Mouse (Mus musculus): ENCODE measurements at regions not wholly inside any gene's neighbourhood (a gene's known extent, or its start where the extent isn't known, plus 50 kb on each side); places are given as distances from the start of the nearest gene placed in this dataset.

DNA sequence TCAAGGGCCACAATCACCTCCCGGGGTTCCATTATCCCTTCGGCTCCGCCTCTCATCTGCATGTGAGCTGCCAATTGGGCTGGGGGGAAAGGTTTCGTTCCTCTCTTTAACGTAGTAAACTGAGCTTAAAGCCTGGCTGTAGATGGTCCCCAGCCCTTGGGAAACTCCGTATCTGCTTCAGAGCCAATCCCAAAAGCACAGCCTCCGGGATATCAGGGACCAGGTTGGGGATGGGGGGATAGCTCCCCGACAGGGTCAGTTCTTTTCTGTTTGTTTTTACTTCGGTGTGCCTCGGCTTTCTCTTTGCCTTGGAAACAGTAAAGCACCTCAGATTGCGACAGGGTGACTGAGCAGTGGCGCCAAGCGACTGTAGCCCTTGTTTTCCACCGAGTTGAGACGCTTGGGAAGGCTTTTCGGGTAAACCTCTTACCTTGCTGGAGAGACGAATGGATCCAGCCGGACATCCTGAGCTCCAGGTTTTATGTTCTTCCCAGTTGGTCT lies 64.5 kb downstream of the Tfap2c start:
- DNase-seq, result no peak

DNA sequence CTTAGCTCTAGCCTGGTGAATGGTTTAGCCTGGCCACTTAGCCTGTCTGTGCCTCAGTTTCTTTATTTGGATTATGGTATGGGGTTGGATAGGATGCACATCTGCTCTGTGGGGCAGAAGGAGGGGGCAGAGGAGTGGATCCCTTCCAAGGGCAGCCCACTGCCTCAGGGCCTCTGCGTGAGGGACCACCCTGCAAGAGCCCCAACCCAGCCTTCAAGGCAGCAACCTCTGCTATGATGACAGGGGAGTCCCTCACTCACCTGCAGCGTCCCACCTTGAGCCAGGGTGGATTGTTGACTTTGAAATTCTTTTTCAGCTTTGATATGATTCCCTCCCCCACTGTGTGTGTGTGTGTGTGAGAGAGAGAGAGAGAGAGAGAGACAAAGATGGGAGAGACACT lies 65.8 kb downstream of the Tfap2c start:
- DNase-seq, result no peak

- no peak for DNase-seq
Observed at GRCm38 (mm10) chr2:172615582-172615981, 66.2 kb downstream of the Tfap2c start.

DNA sequence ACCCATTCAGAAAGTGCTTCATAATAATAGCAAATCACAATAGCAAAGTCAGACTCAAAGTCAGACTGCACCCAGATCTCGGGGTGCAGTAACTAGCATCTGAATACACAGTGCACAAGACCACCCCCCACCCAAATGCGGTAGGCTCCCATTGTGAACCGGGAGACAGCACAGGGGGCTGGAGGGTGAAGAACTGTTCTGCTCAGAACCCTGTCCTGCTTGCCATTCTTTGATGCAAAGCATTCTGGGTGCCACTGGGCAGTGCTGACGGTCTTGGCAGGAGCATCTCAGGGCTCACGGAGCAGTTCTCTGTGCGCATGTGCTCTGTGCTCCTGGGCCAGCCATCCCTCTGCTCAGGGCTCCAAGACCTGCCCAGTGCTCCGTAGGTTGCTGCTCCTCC lies 69.8 kb downstream of the Tfap2c start:
- no peak for DNase-seq

DNA sequence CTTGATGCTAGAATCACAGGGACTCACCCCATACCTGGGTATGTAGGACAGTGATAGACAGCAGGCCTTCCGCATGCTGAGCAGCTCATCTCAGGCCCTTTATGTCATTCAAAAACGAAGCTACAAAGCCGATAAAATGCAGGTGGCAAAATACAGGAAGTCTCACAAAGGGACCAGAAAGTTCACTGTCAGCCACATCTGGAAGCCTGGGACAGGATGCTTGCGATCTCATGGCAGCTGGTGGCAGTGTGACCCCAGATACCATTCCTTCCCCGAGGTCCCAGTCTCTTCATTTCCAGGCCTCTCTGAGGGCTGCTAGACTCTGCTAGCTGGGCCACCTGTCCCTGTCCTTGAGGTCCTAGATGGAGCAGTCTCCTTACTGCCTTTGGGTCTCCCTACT lies 70.6 kb downstream of the Tfap2c start:
- DNase-seq, result peak; percentile 68

GRCm38 (mm10) chr2:172623707-172624106 lies 74.3 kb downstream of the Tfap2c start:
- no peak for DNase-seq

DNA sequence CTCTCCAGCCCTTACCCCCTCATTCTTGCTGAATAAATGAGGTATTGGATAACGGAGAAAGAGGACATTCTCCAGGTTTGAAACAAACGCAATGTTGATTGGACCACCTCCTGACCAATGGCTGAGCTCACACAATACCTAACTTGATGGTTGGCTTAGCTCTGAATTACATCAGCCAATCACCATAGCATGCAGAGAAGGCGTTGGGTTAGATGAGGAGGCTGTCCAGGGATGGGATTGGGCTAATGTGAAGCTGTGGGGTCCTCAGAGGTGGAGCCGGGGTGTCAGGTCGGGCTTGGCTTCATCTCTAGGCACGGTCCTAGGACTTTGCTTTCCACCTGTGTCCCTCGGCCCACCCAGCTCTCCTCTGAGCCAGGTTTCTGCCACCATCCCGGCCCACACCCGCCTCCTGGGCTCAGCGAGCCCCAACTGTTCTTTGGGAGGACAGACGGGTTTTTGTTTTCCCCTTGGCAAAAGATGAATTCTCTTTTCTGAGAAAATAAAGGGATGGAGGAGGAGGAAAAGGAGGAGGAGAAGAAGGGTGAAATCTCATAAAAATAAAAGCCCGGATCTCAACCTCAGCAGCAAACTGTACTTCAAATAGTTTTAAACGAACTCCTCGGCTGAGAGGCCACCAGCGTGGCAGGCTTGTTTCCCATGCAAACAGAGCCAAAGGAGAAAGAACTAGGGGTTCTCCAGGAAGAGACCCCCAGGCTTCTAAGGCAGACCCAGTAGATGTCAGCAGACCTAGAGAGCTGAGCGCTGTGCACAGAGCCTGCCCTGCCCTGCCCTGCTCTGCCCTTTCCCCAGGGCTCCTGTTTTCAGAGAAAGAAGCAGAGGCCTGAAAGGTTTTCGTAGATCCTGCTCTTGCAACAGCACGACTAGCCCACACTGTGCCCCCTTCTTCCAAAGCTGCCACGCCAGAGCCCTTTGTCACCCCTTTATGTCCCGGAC lies 78.2 kb downstream of the Tfap2c start:
- no peak for DNase-seq

- no peak for DNase-seq
Observed at GRCm38 (mm10) chr2:172630333-172630732, 80.9 kb downstream of the Tfap2c start.

- DNase-seq, result no peak
Observed at GRCm38 (mm10) chr2:172642616-172643015, 93.2 kb downstream of the Tfap2c start.

DNA sequence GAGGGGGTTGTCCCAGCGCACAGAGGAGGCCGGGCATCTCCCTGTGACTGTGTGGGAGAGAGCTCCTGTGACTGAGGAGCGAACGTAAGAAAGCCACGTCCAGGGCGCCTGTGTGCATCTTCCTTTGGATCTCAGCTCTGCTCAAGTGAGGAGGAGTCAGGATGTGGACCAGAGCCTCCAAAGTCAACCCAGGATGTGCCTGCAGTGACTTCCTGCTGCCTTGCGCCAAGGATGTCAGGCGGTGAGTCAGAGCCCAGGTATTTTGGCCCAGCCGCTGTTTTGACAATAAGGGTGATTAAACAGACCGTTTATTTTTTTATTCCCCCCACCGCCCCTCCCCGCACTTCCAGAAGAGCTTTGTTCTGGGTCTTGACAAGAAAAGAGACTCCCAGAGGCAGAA lies 94.5 kb downstream of the Tfap2c start:
- no peak for DNase-seq

DNA sequence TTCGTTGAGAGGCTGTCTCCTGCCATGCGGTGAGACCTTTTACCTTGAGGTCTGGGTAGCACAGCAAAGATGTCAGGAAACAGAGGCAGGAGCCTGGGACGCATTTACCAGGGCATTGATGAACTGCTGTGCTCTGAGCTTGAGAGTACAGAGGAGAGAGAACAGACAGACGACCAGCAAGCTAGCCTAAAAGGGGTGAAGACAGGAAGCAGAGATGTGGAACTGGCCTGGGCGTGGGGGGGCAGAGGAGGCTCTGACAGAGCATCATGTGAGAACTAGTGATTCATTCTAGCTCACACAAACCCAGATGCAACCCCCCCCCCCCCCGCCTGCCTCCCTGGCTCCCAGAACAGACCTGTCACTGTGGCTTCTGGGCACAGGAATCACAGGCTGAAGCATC lies 95.1 kb downstream of the Tfap2c start:
- DNase-seq, result no peak

DNA sequence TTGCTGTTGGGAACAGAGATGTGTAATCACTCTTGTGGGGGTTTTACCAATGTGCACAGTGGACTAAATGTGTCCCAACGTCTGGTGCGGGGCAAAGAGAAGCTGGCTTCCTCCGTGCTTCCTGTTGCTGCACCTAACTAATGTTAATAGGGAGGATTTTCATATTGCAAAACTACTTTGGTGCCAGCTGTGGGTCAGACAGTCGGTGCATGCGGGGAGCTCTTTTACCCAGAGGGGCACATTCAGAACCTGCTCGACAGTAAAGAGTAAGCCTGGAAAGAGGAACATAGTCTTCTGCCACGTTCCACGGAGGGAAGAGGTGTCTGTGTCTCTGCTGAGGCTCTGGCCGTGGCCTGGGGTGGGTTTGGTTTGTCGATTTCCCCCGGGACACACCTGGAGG lies 98.7 kb downstream of the Tfap2c start:
- DNase-seq, result no peak

- DNase-seq, result no peak
Observed at GRCm38 (mm10) chr2:172660479-172660878, 111.1 kb downstream of the Tfap2c start.

DNA sequence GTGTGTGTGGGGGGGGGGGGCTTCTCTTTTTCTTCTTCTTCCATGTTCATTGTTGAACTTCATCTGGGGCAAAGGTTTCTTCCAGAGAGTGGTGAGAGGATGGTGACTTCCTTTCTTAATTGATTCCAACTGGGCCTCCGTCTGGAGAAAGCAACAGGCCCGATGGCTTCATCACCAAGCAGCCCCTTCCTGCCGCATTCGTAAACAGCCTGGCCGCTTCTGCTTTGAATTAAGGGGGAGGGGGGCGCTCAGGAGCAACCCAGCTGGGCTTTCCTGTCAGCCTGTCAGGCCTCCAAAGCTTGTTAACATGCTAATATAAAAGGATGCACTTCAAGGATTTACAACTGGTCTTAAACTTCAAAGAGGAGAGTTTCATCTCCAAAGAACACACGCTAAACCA lies 111.5 kb downstream of the Tfap2c start:
- no peak for DNase-seq

DNA sequence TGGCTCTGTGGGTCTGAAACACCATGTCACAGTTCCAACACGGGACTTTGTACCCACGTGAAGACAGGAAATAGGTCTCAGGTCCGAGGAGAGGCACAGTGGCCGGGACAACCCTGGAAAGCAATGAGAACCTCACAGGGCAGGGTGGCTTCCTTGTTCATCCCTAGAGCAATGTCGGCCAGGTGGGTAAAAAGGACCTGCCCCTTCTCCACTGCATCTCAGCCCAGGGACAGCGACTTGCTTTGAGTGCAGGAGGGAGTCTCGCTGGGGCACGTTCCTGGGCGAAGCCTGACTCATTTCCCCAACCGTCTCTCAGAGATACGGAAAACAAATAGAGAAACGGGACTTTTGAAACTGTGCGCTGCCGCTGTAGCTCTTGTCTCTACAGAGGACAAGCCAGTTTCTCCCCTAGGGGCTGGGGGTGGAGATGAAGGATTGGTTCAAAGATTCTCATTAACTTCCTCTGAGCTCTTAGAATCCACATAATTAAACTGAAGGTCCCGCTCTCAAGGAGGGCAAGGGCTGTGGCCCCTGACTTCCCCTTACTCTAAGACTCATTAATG lies 112.1 kb downstream of the Tfap2c start:
- no peak for DNase-seq

- no peak for DNase-seq
Observed at GRCm38 (mm10) chr2:172662165-172662564, 112.8 kb downstream of the Tfap2c start.

GRCm38 (mm10) chr2:172663681-172664080 lies 114.3 kb downstream of the Tfap2c start:
- DNase-seq, result no peak

- DNase-seq, result no peak
Observed at GRCm38 (mm10) chr2:172673081-172673480, 123.7 kb downstream of the Tfap2c start.

GRCm38 (mm10) chr2:172674641-172675040 lies 125.2 kb downstream of the Tfap2c start:
- no peak for DNase-seq

GRCm38 (mm10) chr2:172675081-172675480 lies 125.7 kb downstream of the Tfap2c start:
- DNase-seq, result no peak

DNA sequence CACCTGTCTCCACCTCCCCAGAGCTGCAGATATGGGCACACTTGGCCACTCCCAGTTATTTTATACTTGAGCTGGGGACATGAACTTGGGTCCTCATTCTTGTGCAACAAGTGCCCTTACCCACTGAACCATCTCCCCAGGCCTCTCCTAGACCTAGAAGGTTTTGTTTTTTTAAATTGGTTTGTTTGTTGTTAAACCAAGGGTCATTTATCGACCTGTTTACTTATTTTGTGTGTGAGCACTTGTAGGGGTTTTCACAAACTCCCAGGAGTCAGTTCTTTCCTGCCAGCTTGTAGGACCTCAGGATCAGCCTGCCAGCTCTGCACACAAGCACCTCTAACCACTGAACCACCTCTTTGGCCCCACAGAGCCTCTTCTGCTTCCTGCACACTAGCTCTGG lies 140.8 kb downstream of the Tfap2c start:
- no peak for DNase-seq

- DNase-seq, result no peak
Observed at GRCm38 (mm10) chr2:172690931-172691651, 141.7 kb downstream of the Tfap2c start.

DNA sequence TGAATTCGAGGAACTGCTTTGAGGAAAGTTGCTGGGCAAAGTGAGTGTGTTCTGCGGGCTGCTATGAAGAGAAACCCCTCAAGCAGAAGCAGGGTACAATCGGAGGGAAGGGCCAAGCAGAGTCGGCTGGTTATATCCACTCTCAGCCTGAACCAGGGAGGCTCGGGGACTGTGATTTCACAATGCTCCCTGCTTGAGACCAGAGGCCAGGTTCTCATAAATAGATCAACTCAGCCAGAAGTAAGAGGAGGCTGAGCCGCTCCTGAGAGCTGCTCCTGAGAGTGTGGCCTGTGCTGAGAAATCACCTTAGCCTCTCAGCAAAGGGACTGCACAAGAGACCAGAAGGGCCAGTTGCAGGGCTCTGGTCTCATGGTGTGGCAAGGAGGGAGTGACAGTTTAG lies 149.6 kb downstream of the Tfap2c start:
- DNase-seq, result no peak

DNA sequence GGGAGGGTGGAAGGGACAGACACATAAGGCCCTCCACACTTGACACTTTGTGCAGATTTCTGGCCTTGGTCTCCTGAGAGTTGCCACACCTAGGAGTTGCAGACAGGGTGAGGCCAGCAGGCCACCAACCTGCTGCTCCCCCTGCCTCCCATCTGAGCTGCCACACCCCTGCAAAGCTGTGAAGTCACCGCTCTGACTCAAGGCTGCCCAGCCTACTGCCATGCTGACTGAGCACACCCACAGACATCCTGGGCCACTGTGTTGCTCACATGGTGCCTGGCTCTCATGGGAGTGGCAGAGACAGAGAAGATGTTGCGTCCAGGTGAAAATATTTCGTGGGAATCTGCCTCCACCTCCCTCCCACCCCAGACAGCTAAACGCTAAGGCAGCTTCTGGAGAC lies 150.3 kb downstream of the Tfap2c start:
- no peak for DNase-seq

Measured in thymus, postnatal 25 days (tissue).